13 mouse cellular contexts compared by ENCODE assay signal in genomic region chr4:142080487-142080767, GRCm38 (mm10). TPM values are rescaled to one million over a fixed set of nuclear protein-coding genes. Genes with fewer than 3 reads are reported as not detected.
DNase-seq lines count a peak whose midpoint lies in the region; ATAC-seq and TF ChIP-seq lines count a peak whose summit lies in the region.
"Had no signal": no experiment of that assay in that cellular context is flagged by ENCODE, and none has a peak within 500 bp of the region (broad histone marks: within the 10 kb centered on the region; RNA-seq: fewer than 3 reads in every experiment).

No protein-coding gene starts in this region.

- no peaks in the 10 kb centered on the region for H3K27me3 ChIP-seq in heart, embryonic 12.5 days (replicated peaks)
- H3K27me3 ChIP-seq in kidney, postnatal 0 days (ENCODE audit: insufficient read depth, low read length), result no peaks in the 10 kb centered on the region
- peaks cover 7% of the 10 kb centered on the region; the same call in 1 of the 2 replicates for H3K27me3 ChIP-seq in limb, embryonic 13.5 days
- H3K27me3 ChIP-seq: embryonic facial prominence, embryonic 15.5 days had no signal

- H3K36me3 ChIP-seq in heart, embryonic 12.5 days, result no peaks in the 10 kb centered on the region
- no peaks in the 10 kb centered on the region for H3K36me3 ChIP-seq in kidney, postnatal 0 days (ENCODE audit: insufficient read depth, low read length)
- no peaks in the 10 kb centered on the region for H3K36me3 ChIP-seq in limb, embryonic 13.5 days
- H3K36me3 ChIP-seq: embryonic facial prominence, embryonic 15.5 days; hindbrain, embryonic 15.5 days; liver, embryonic 13.5 days had no signal

- peaks cover 63% of the 10 kb centered on the region for H3K4me1 ChIP-seq in heart, embryonic 12.5 days (replicated peaks)
- peaks cover 34% of the 10 kb centered on the region for H3K4me1 ChIP-seq in kidney, postnatal 0 days (replicated peaks; ENCODE audit: insufficient read depth, low read length)
- peaks cover 69% of the 10 kb centered on the region for H3K4me1 ChIP-seq in limb, embryonic 13.5 days

- no peak for TF ChIP-seq CTCF in kidney, postnatal 0 days (IDR thresholded peaks at IDR 0.05; ENCODE audit: low read depth)

- no peak overlapping the region for H3K4me2 ChIP-seq in heart, embryonic 12.5 days
- H3K4me2 ChIP-seq in kidney, postnatal 0 days (ENCODE audit: low read length), result 0 out of 2 replicates have a peak overlapping the region, but pooled peaks have one; percentile 90
- peak overlapping the region; percentile 38 for H3K4me2 ChIP-seq in limb, embryonic 13.5 days (replicated peaks)
- H3K4me2 ChIP-seq: forebrain, embryonic 13.5 days; hindbrain, embryonic 15.5 days had no signal

- no peak for ATAC-seq in heart, embryonic 12.5 days (ENCODE audit: insufficient number of reproducible peaks, low FRiP score)
- ATAC-seq in kidney, postnatal 0 days (replicated peaks; ENCODE audit: low FRiP score, low read depth), result no peak
- no peak for ATAC-seq in limb, embryonic 13.5 days (ENCODE audit: low FRiP score, low read depth)
- ATAC-seq: activated CD4-positive, CD25-positive, alpha-beta regulatory T cell, adult 4 months had no signal

- intact Hi-C loops in heart, postnatal 10 days (cut with DNase I), result loop anchor here (5.0 kb wide), 1 partner anchor 73 kb away; no protein-coding TSS in a partner anchor

- DNase-seq in heart, postnatal 10 days, result no peak
- DNase-seq in kidney, postnatal 0 days (ENCODE audit: low spot score), result no peak
- DNase-seq in kidney, postnatal 10 days, result no peak
- peak; percentile 36 for DNase-seq in brain, adult 2 months (ENCODE audit: low read depth, low spot score)
- no peak for DNase-seq in thymus, postnatal 10 days (ENCODE audit: low spot score in 2 of 2)
- DNase-seq: liver, embryonic 13.5 days; spleen, adult 18-20 months had no signal

- H3K27ac ChIP-seq in heart, embryonic 12.5 days (ENCODE audit: poor library complexity, severe bottlenecking), result 0 out of 2 replicates have a peak overlapping the region, but pooled peaks have one; percentile 43
- H3K27ac ChIP-seq in kidney, postnatal 0 days, result no peak overlapping the region
- 0 out of 2 replicates have a peak overlapping the region, but pooled peaks have one; percentile 44 for H3K27ac ChIP-seq in limb, embryonic 13.5 days
- H3K27ac ChIP-seq: embryonic facial prominence, embryonic 15.5 days; forebrain, embryonic 13.5 days; hindbrain, embryonic 15.5 days; liver, embryonic 13.5 days had no signal

- 75% methylated on average over 4 of the region's 4 CpGs for WGBS in heart, embryonic 12.5 days
- 78% methylated on average over 4 of the region's 4 CpGs for WGBS in kidney, postnatal 0 days
- WGBS in limb, embryonic 13.5 days, result 69% methylated on average over 4 of the region's 4 CpGs

- H3K9ac ChIP-seq in heart, embryonic 12.5 days, result no peak overlapping the region
- no peak overlapping the region; the same call in 1 of the 2 replicates for H3K9ac ChIP-seq in kidney, postnatal 0 days (ENCODE audit: low read depth, low read length)
- no peak overlapping the region for H3K9ac ChIP-seq in limb, embryonic 13.5 days
- H3K9ac ChIP-seq: embryonic facial prominence, embryonic 15.5 days; forebrain, embryonic 13.5 days; hindbrain, embryonic 15.5 days; liver, embryonic 13.5 days had no signal

- no peak overlapping the region for H3K4me3 ChIP-seq in heart, embryonic 12.5 days
- H3K4me3 ChIP-seq in kidney, postnatal 0 days (replicated peaks; ENCODE audit: low read depth, low read length), result no peak overlapping the region
- no peak overlapping the region for H3K4me3 ChIP-seq in limb, embryonic 13.5 days
- H3K4me3 ChIP-seq: embryonic facial prominence, embryonic 15.5 days; forebrain, embryonic 13.5 days; hindbrain, embryonic 15.5 days; liver, embryonic 13.5 days had no signal

- H3K9me3 ChIP-seq in heart, embryonic 12.5 days (replicated peaks), result no peaks in the 10 kb centered on the region
- H3K9me3 ChIP-seq in kidney, postnatal 0 days (replicated peaks; ENCODE audit: low read length), result no peaks in the 10 kb centered on the region
- H3K9me3 ChIP-seq in limb, embryonic 13.5 days, result no peaks in the 10 kb centered on the region
- H3K9me3 ChIP-seq: embryonic facial prominence, embryonic 15.5 days; forebrain, embryonic 13.5 days; hindbrain, embryonic 15.5 days; liver, embryonic 13.5 days had no signal

RNA-seq across cellular contexts. Expression of gene Tmem51, which starts 3.7 kb away (rescaled TPM):
- 28.3 and 29.6 TPM in 2 replicates for polyA plus RNA-seq in heart, embryonic 12.5 days (2016; fragmentation: Nextera tagmentation; extraction: Ambion mirVana)
- 10 to 100 TPM; 23.2 to 26.9 TPM for total RNA-seq in heart, postnatal 10 days (2021)
- 53.8 and 56.8 TPM in 2 replicates for polyA plus RNA-seq in kidney, postnatal 0 days (2015; fragmentation: Nextera tagmentation; extraction: Ambion mirVana)
- 14.2 and 14.5 TPM in 2 replicates for polyA plus RNA-seq in limb, embryonic 13.5 days (2015; fragmentation: Nextera tagmentation; extraction: Ambion mirVana)
